Mouse (Mus musculus): ENCODE measurements at regions not wholly inside any gene's neighbourhood (a gene's known extent, or its start where the extent isn't known, plus 50 kb on each side); places are given as distances from the start of the nearest gene placed in this dataset.
A peak's percentile ranks its signal among the peaks of the same experiment; 100 is the strongest.

DNA sequence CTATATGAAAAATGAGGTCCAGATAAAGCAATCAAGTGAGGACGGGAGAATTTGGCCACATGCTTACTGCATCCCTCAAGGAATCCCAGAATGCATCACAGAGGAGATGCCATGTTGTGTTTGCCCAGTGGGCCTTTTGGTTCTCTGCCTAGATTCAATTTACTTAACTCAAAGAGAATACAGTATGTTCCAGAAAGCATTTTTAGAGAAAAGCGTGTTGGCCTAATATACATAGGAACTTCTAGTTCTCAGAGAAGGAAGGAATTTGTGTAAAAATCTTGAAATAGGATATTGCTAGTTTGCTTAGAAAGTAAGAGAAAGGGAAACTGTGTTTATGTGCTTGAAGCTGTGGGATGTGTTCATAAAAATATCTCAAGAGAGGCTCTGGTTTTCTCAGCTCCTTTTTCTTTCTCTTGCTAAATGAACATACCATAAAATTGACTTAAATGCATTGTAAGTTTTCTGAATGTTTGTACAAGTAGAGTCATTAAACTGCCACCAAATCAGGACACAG, 296.9 kb downstream of the Adra2a start:
- Histone ChIP-seq H3K27me3 (ENCODE audit: control insufficient read depth, insufficient read depth, low read length) (no peaks in the 10 kb centered on the region), H3K9ac (ENCODE audit: low read length) (no peak overlapping the region), H3K4me3 (ENCODE audit: low read depth, low read length) (no peak overlapping the region), H3K27ac (ENCODE audit: low read depth, low read length) (no peak overlapping the region), H3K9me3 (ENCODE audit: control insufficient read depth, low read length) (no peaks in the 10 kb centered on the region), H3K36me3 (ENCODE audit: control insufficient read depth, insufficient read depth, low read length) (no peaks in the 10 kb centered on the region), H3K4me1 (ENCODE audit: control insufficient read depth, insufficient read depth, low read length) (no peaks in the 10 kb centered on the region), H3K4me2 (ENCODE audit: low read depth) (no peak overlapping the region)
- WGBS: 88% methylated on average over 2 of the region's 2 CpGs
- ATAC-seq (ENCODE audit: insufficient read depth, low FRiP score, low TSS enrichment): no peak
- no peak for DNase-seq (ENCODE audit: low spot score)

DNA sequence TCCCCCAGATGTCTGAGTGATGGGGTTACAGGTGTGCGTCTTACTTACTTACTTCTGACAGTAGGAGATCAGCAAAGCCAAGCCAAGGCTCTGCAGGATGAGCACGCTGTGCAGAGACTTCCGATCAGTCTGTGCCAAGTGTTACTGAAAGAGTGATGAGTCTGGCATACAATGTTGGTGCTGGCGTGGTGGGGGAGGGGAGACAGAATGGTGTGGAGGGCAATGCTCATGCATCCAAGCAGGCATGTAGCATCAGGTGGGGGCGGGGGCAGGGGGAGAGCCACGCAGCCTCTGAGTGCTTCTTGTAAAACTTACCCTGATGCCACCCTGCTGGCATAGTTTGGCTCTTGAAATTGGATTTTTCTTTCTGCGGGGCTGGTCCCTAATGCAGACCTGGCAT, 315.8 kb downstream of the Adra2a start:
- Histone ChIP-seq H3K9me3 (ENCODE audit: control insufficient read depth, low read length) (no peaks in the 10 kb centered on the region), H3K4me3 (ENCODE audit: low read depth, low read length) (no peak overlapping the region), H3K4me1 (ENCODE audit: control insufficient read depth, insufficient read depth, low read length) (no peaks in the 10 kb centered on the region), H3K9ac (ENCODE audit: low read length) (no peak overlapping the region), H3K4me2 (ENCODE audit: low read depth) (no peak overlapping the region), H3K27ac (ENCODE audit: low read depth, low read length) (no peak overlapping the region), H3K27me3 (ENCODE audit: control insufficient read depth, insufficient read depth, low read length) (no peaks in the 10 kb centered on the region), H3K36me3 (ENCODE audit: control insufficient read depth, insufficient read depth, low read length) (no peaks in the 10 kb centered on the region)
- ATAC-seq (ENCODE audit: insufficient read depth, low FRiP score, low TSS enrichment) (no peak), DNase-seq (ENCODE audit: low spot score) (no peak)
- WGBS: 87% methylated on average over 7 of the region's 7 CpGs

DNA sequence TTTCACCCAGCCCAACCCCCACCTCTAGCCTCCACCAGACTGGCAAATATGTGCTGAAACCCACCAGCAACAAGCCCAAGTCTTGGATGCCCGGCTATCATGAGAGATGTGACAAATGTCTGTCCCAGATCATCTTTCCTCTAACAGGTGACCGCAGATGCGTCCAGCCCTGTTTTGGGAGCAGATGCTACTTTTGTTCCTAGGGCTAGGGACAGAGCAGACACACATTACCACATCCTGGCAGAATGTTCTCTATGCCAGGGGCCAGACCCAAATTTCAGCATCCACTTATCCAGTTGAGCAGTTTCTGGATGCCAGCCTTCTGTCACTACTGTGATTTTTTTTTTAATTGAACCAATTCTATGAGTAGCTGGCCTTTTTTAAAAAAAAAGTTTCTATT, 316.7 kb downstream of the Adra2a start:
- WGBS: 88% methylated on average over 3 of the region's 3 CpGs
- ATAC-seq (ENCODE audit: insufficient read depth, low FRiP score, low TSS enrichment): no peak
- no peaks in the 10 kb centered on the region for H3K4me1 ChIP-seq (ENCODE audit: control insufficient read depth, insufficient read depth, low read length)
- no peak overlapping the region for H3K27ac ChIP-seq (ENCODE audit: low read depth, low read length)
- H3K9me3 ChIP-seq (ENCODE audit: control insufficient read depth, low read length): no peaks in the 10 kb centered on the region
- no peaks in the 10 kb centered on the region for H3K36me3 ChIP-seq (ENCODE audit: control insufficient read depth, insufficient read depth, low read length)
- no peak for DNase-seq (ENCODE audit: low spot score)
- no peak overlapping the region for H3K4me3 ChIP-seq (ENCODE audit: low read depth, low read length)
- H3K4me2 ChIP-seq (ENCODE audit: low read depth): no peak overlapping the region
- H3K9ac ChIP-seq (ENCODE audit: low read length): no peak overlapping the region
- H3K27me3 ChIP-seq (ENCODE audit: control insufficient read depth, insufficient read depth, low read length): no peaks in the 10 kb centered on the region

DNA sequence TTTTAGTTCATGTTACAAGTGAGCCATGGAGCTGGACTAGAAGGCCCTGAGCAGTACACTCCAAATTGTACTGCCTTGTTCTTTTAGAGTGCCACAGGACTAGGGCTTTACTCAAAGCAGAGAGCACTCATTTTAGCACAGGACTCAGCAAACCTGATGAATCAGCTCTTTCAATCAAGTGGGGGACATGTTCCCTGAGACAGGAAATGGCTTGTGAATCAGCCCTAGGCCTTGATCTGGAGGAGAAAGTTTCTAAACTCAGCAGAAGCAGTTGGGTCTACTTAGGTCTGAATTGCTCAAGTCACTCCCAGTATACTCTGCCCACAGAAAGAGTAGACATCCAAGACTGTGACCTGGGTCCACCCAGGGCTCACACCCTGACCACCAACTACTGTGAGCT, 341.1 kb downstream of the Adra2a start:
- Histone ChIP-seq H3K27ac (ENCODE audit: low read depth, low read length) (no peak overlapping the region), H3K4me3 (ENCODE audit: low read depth, low read length) (no peak overlapping the region), H3K9me3 (ENCODE audit: control insufficient read depth, low read length) (no peaks in the 10 kb centered on the region), H3K9ac (ENCODE audit: low read length) (no peak overlapping the region), H3K36me3 (ENCODE audit: control insufficient read depth, insufficient read depth, low read length) (no peaks in the 10 kb centered on the region), H3K4me1 (ENCODE audit: control insufficient read depth, insufficient read depth, low read length) (no peaks in the 10 kb centered on the region), H3K4me2 (ENCODE audit: low read depth) (no peak overlapping the region), H3K27me3 (ENCODE audit: control insufficient read depth, insufficient read depth, low read length) (no peaks in the 10 kb centered on the region)
- DNase-seq (ENCODE audit: low spot score) (no peak), ATAC-seq (ENCODE audit: insufficient read depth, low FRiP score, low TSS enrichment) (no peak)

DNA sequence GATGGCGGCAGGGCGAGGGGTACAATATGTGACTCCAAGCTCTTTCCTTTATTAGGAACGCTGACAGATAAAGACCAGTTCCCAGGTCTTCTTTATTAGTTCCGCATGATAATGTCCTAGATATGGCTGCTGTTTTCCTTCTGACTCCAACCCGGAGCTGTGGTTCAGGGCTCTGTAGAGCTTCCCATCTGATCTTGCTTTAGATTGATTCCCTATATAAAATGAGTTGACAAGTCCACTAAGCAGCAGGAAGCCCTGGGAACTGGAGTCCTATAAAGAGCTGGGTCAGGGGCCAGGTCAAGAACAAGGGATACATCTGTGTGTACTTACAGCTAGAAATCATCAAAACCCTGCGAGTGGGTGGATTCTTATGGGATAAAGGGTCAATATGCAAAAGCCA, 347.5 kb downstream of the Adra2a start:
- DNase-seq (ENCODE audit: low spot score) (no peak), ATAC-seq (ENCODE audit: insufficient read depth, low FRiP score, low TSS enrichment) (no peak)
- Histone ChIP-seq H3K9me3 (ENCODE audit: control insufficient read depth, low read length) (no peaks in the 10 kb centered on the region), H3K9ac (ENCODE audit: low read length) (no peak overlapping the region), H3K4me2 (ENCODE audit: low read depth) (no peak overlapping the region), H3K4me1 (ENCODE audit: control insufficient read depth, insufficient read depth, low read length) (no peaks in the 10 kb centered on the region), H3K27ac (ENCODE audit: low read depth, low read length) (no peak overlapping the region), H3K27me3 (ENCODE audit: control insufficient read depth, insufficient read depth, low read length) (no peaks in the 10 kb centered on the region), H3K4me3 (ENCODE audit: low read depth, low read length) (no peak overlapping the region), H3K36me3 (ENCODE audit: control insufficient read depth, insufficient read depth, low read length) (no peaks in the 10 kb centered on the region)
- 59% methylated on average over 6 of the region's 6 CpGs for WGBS

DNA sequence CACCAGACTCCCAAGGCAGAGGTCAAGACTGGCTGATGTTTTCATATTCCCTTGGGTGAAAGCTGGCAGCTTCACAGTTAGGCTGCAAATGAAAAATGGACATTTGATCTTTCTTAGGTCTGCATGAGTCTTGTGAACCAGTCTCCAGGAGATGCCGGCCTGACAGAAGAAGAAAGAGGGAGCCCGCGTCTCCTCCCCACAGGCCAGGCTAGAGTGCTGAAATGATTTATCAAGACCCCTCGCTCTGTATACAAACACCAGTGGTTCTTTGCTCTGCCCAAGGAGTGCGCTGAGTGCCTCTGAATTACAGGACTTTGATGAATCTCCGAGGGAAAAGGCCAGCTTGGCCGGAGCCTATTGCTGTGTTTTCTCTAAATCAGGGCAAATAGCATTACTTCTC, 355.7 kb downstream of the Adra2a start:
- Histone ChIP-seq H3K9me3 (ENCODE audit: control insufficient read depth, low read length) (no peaks in the 10 kb centered on the region), H3K4me2 (ENCODE audit: low read depth) (no peak overlapping the region), H3K9ac (ENCODE audit: low read length) (no peak overlapping the region), H3K27ac (ENCODE audit: low read depth, low read length) (no peak overlapping the region), H3K4me1 (ENCODE audit: control insufficient read depth, insufficient read depth, low read length) (no peaks in the 10 kb centered on the region), H3K36me3 (ENCODE audit: control insufficient read depth, insufficient read depth, low read length) (no peaks in the 10 kb centered on the region), H3K27me3 (ENCODE audit: control insufficient read depth, insufficient read depth, low read length) (no peaks in the 10 kb centered on the region), H3K4me3 (ENCODE audit: low read depth, low read length) (no peak overlapping the region)
- ATAC-seq (ENCODE audit: insufficient read depth, low FRiP score, low TSS enrichment) (no peak), DNase-seq (ENCODE audit: low spot score) (peak; percentile 24)
- WGBS: 43% methylated on average over 7 of the region's 7 CpGs

DNA sequence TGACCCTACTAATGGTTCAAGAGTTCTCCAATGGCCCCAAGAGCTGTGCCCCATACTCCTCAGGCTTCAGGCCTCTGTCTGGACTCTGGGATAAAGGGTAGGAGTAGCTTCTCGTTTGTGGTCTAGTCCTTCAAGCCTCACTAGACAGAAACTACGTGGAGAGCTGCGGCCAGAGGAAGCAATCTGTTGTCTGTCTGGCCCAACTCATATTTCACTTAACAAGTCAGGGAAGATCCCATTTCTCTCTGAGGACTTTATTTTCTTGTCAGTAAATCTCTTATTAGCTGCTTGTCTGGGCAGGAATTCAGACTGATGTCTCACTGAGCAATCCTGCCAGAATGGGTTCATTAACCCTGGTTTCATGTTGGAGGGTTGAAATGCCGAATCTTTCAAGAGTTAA, 364.0 kb downstream of the Adra2a start:
- WGBS: 92% methylated on average over 4 of the region's 4 CpGs
- Histone ChIP-seq H3K4me2 (ENCODE audit: low read depth) (no peak overlapping the region), H3K4me1 (ENCODE audit: control insufficient read depth, insufficient read depth, low read length) (no peaks in the 10 kb centered on the region), H3K4me3 (ENCODE audit: low read depth, low read length) (no peak overlapping the region), H3K27me3 (ENCODE audit: control insufficient read depth, insufficient read depth, low read length) (no peaks in the 10 kb centered on the region), H3K36me3 (ENCODE audit: control insufficient read depth, insufficient read depth, low read length) (no peaks in the 10 kb centered on the region), H3K9ac (ENCODE audit: low read length) (no peak overlapping the region), H3K27ac (ENCODE audit: low read depth, low read length) (no peak overlapping the region), H3K9me3 (ENCODE audit: control insufficient read depth, low read length) (no peaks in the 10 kb centered on the region)
- ATAC-seq (ENCODE audit: insufficient read depth, low FRiP score, low TSS enrichment): no peak
- DNase-seq (ENCODE audit: low spot score): no peak

DNA sequence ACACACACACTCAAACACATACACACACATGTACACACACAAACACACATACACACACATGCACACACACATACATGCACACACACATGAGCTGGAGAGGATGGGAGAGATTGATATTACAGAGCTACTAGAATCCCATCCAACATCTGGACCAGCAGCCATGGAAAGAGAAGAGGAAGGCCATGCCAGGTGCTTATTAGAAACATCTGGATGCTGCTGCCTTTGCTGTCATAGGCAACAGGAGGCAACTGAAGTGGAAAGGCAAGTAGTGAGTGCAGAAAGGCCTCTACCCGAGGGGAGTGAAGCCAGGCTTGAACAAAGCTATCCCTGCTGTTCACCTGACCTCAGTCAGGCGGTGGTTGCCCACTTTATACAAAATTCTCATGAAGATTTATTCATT, 385.1 kb downstream of the Adra2a start:
- Histone ChIP-seq H3K4me3 (ENCODE audit: low read depth, low read length) (no peak overlapping the region), H3K9ac (ENCODE audit: low read length) (no peak overlapping the region), H3K4me2 (ENCODE audit: low read depth) (no peak overlapping the region), H3K36me3 (ENCODE audit: control insufficient read depth, insufficient read depth, low read length) (no peaks in the 10 kb centered on the region), H3K27ac (ENCODE audit: low read depth, low read length) (no peak overlapping the region), H3K9me3 (ENCODE audit: control insufficient read depth, low read length) (no peaks in the 10 kb centered on the region; the same call in 1 of the 2 replicates), H3K4me1 (ENCODE audit: control insufficient read depth, insufficient read depth, low read length) (no peaks in the 10 kb centered on the region), H3K27me3 (ENCODE audit: control insufficient read depth, insufficient read depth, low read length) (no peaks in the 10 kb centered on the region)
- no peak for DNase-seq (ENCODE audit: low spot score)
- ATAC-seq (ENCODE audit: insufficient read depth, low FRiP score, low TSS enrichment): no peak
- 52% methylated on average over 2 of the region's 2 CpGs for WGBS

DNA sequence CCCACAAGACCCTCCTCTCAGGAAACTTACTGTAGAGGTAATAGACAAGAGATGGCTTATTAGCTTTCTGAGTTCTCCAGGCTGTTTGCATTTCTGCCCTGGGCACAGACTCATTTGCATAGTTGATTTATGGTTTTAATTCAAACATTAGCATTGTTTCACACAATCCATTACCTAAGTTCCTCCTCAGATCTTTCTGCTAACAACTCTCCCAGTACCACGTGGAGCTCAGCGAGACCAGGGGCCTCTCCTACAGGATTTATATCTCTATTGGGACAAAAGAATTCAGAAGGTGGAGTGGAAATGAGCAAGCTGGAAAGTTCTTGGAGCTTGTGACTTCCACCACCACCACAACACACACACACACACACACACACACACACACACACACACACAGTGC, 396.8 kb downstream of the Adra2a start:
- DNase-seq (ENCODE audit: low spot score): no peak
- H3K36me3 ChIP-seq (ENCODE audit: control insufficient read depth, insufficient read depth, low read length): no peaks in the 10 kb centered on the region
- H3K27ac ChIP-seq (ENCODE audit: low read depth, low read length): no peak overlapping the region
- no peaks in the 10 kb centered on the region for H3K27me3 ChIP-seq (ENCODE audit: control insufficient read depth, insufficient read depth, low read length)
- H3K4me3 ChIP-seq (ENCODE audit: low read depth, low read length): no peak overlapping the region
- H3K9ac ChIP-seq (ENCODE audit: low read length): no peak overlapping the region
- H3K4me1 ChIP-seq (ENCODE audit: control insufficient read depth, insufficient read depth, low read length): no peaks in the 10 kb centered on the region
- no peak overlapping the region for H3K4me2 ChIP-seq (ENCODE audit: low read depth)
- ATAC-seq (ENCODE audit: insufficient read depth, low FRiP score, low TSS enrichment): no peak
- H3K9me3 ChIP-seq (ENCODE audit: control insufficient read depth, low read length): no peaks in the 10 kb centered on the region
- WGBS: 10% methylated on average over 2 of the region's 2 CpGs
